Mouse (Mus musculus) neural tube, embryonic 11.5 days (tissue): ENCODE data around the gene Gp9. TPM values are rescaled to one million over a fixed set of nuclear protein-coding genes. Genes with fewer than 3 reads are reported as not detected.

Source experiments
- ATAC-seq: fragments of 200-750 bp; cut with Nextera tagmentation; 2 replicates; pipeline ENCODE4 v1.8.0; 2017; ENCODE audit warnings: moderate number of reproducible peaks, mild to moderate bottlenecking, moderate TSS enrichment, moderate library complexity; ENCODE audit not compliant: insufficient read depth, low FRiP score, low TSS enrichment
- DNase-seq: peaks from one replicate; pipeline ENCODE4 v3.0.0-alpha.2; 2015; ENCODE audit warnings: low spot score
- H3K27ac ChIP-seq: fragments of 300-500 bp; sonication (generic); 2 replicates; pipeline ENCODE4 v1.5.1; 2014; ENCODE audit warnings: low read depth, mild to moderate bottlenecking, low read length
- H3K27me3 ChIP-seq: fragments of 300-500 bp; sonication (generic); 2 replicates; pipeline ENCODE4 v1.6.1; 2014; ENCODE audit warnings: mild to moderate bottlenecking, low read length, mixed read lengths; ENCODE audit not compliant: control insufficient read depth, insufficient read depth
- H3K36me3 ChIP-seq: fragments of 300-500 bp; sonication (generic); 2 replicates; pipeline ENCODE4 v1.6.1; 2014; ENCODE audit warnings: mild to moderate bottlenecking, low read length, moderate library complexity, mixed read lengths; ENCODE audit not compliant: control insufficient read depth, insufficient read depth
- H3K4me1 ChIP-seq: fragments of 300-500 bp; sonication (generic); 2 replicates; pipeline ENCODE4 v1.6.1; 2014; ENCODE audit warnings: low read length, mixed read lengths; ENCODE audit not compliant: control insufficient read depth, insufficient read depth
- H3K4me2 ChIP-seq: fragments of 300-500 bp; sonication (generic); 2 replicates; pipeline ENCODE4 v1.6.1; 2014; ENCODE audit warnings: low read depth, mild to moderate bottlenecking, moderate library complexity
- H3K4me3 ChIP-seq: fragments of 300-500 bp; sonication (generic); 2 replicates; pipeline ENCODE4 v1.5.1; 2014; ENCODE audit warnings: low read depth, low read length
- H3K9ac ChIP-seq: fragments of 300-500 bp; sonication (generic); 2 replicates; pipeline ENCODE4 v1.6.1; 2014; ENCODE audit warnings: mild to moderate bottlenecking, low read length
- H3K9me3 ChIP-seq: fragments of 300-500 bp; sonication (generic); 2 replicates; pipeline ENCODE4 v1.6.1; 2016; ENCODE audit warnings: low read length; ENCODE audit not compliant: control insufficient read depth
- WGBS: fragments of 180-500 bp; shearing (Covaris S2); extraction: QIAGEN DNeasy Blood & Tissue Kit; methylation state at CpG from one replicate; pipeline ENCODE4 v1.1.7; 2014; 5-methylcytosine and 5-hydroxymethylcytosine counted together
- polyA plus RNA-seq: library from polyadenylated mRNA; unstranded; fragments of >200 nt; fragmentation: Nextera tagmentation; extraction: Ambion mirVana; gene quantifications from 2 replicates; pipeline ENCODE4 v1.2.1, GENCODE M21; 2014

Gp9 gene
- 2.6 and 4.3 TPM in 2 replicates for polyA plus RNA-seq

- H3K9ac ChIP-seq, result no peak within 1 kb of the TSS
- H3K4me2 ChIP-seq, result no peak within 1 kb of the TSS
- H3K4me1 ChIP-seq, result no peaks in the 10 kb centered on the region
- no peaks in the 10 kb centered on the region for H3K9me3 ChIP-seq
- no peaks in the 10 kb centered on the region for H3K27me3 ChIP-seq
- ATAC-seq (no peak), DNase-seq (no peak)
- no peaks in the 10 kb centered on the region for H3K36me3 ChIP-seq
- WGBS, result 88% methylated on average over 2 of the region's 2 CpGs
- no peak within 1 kb of the TSS for H3K4me3 ChIP-seq
- no peak within 1 kb of the TSS for H3K27ac ChIP-seq
Observed at GRCm38 (mm10) chr6:87777842-87778241, at the start of gene Gp9. TSS of gene Gp9 (plus strand) at chr6:87778072.

GRCm38 (mm10) chr6:87728102-87728501 is 49.8 kb upstream of the Gp9 start:
- DNase-seq, result no peak
- no peaks in the 10 kb centered on the region for H3K9me3 ChIP-seq

GRCm38 (mm10) chr6:87730141-87730540 is 47.7 kb upstream of the Gp9 start:
- Histone ChIP-seq H3K4me3 (peak overlapping the region; percentile 65), H3K4me1 (peaks cover 14% of the 10 kb centered on the region), H3K27ac (peak overlapping the region; percentile 44; the same call in 1 of the 2 replicates), H3K4me2 (peak overlapping the region; percentile 92), H3K36me3 (no peaks in the 10 kb centered on the region), H3K9ac (peak overlapping the region; percentile 81), H3K27me3 (peaks cover 24% of the 10 kb centered on the region), H3K9me3 (no peaks in the 10 kb centered on the region)
- 16% methylated on average over 13 of the region's 13 CpGs for WGBS
- DNase-seq (no peak), ATAC-seq (no peak)

More at GRCm38 (mm10) chr6:87728102-87728501, 49.8 kb upstream of the Gp9 start:
- Histone ChIP-seq H3K9ac (no peak overlapping the region), H3K4me2 (no peak overlapping the region), H3K27me3 (peaks cover 19% of the 10 kb centered on the region), H3K27ac (no peak overlapping the region), H3K4me1 (peaks cover 14% of the 10 kb centered on the region), H3K36me3 (no peaks in the 10 kb centered on the region), H3K4me3 (no peak overlapping the region)
- ATAC-seq, result no peak
- WGBS, result 72% methylated on average over 3 of the region's 3 CpGs

- Histone ChIP-seq H3K4me3 (peak within 1 kb of the TSS; percentile 65), H3K4me1 (peaks cover 14% of the 10 kb centered on the region), H3K9ac (peak within 1 kb of the TSS; percentile 81), H3K27ac (peak within 1 kb of the TSS; percentile 44; the same call in 1 of the 2 replicates), H3K36me3 (no peaks in the 10 kb centered on the region), H3K9me3 (no peaks in the 10 kb centered on the region), H3K27me3 (peaks cover 24% of the 10 kb centered on the region), H3K4me2 (peak within 1 kb of the TSS; percentile 92)
- peak; percentile 84 for ATAC-seq
- under 1% methylated on average over 82 of the region's 90 CpGs for WGBS
- DNase-seq, result peak; percentile 76
Observed at GRCm38 (mm10) chr6:87730591-87731462, 47.0 kb upstream of the Gp9 start, which contains the start of gene Efcc1. TSS of gene Efcc1 (plus strand) at chr6:87730869.

- peaks cover 14% of the 10 kb centered on the region for H3K4me1 ChIP-seq
- 3% methylated on average over 19 of the region's 19 CpGs for WGBS
- H3K4me3 ChIP-seq, result peak overlapping the region; percentile 65
- no peak overlapping the region for H3K27ac ChIP-seq
- ATAC-seq, result no peak; the same call in 1 of the 2 replicates
- no peak for DNase-seq
- peaks cover 24% of the 10 kb centered on the region for H3K27me3 ChIP-seq
- H3K36me3 ChIP-seq, result no peaks in the 10 kb centered on the region
- peak overlapping the region; percentile 92 for H3K4me2 ChIP-seq
- H3K9me3 ChIP-seq, result no peaks in the 10 kb centered on the region
- peak overlapping the region; percentile 81 for H3K9ac ChIP-seq
Observed at GRCm38 (mm10) chr6:87731463-87732095, 46.3 kb upstream of the Gp9 start.

- no peak for ATAC-seq
- H3K4me2 ChIP-seq, result peak overlapping the region; percentile 92
- peak overlapping the region; percentile 52 for H3K9ac ChIP-seq
- H3K9me3 ChIP-seq, result no peaks in the 10 kb centered on the region
- no peaks in the 10 kb centered on the region for H3K36me3 ChIP-seq
- H3K27me3 ChIP-seq, result peaks cover 24% of the 10 kb centered on the region
- peak overlapping the region; percentile 65 for H3K4me3 ChIP-seq
- H3K4me1 ChIP-seq, result peaks cover 14% of the 10 kb centered on the region
- no peak for DNase-seq
- WGBS, result 2% methylated on average over 47 of the region's 53 CpGs
- no peak overlapping the region for H3K27ac ChIP-seq
Observed at GRCm38 (mm10) chr6:87732151-87733011, 45.5 kb upstream of the Gp9 start.

GRCm38 (mm10) chr6:87733131-87733930 is 44.5 kb upstream of the Gp9 start:
- Histone ChIP-seq H3K27me3 (peaks cover 24% of the 10 kb centered on the region), H3K27ac (no peak overlapping the region), H3K36me3 (no peaks in the 10 kb centered on the region), H3K4me2 (peak overlapping the region; percentile 92), H3K9ac (no peak overlapping the region), H3K4me1 (peaks cover 20% of the 10 kb centered on the region), H3K9me3 (no peaks in the 10 kb centered on the region), H3K4me3 (peak overlapping the region; percentile 65)
- DNase-seq (no peak), ATAC-seq (no peak)
- 28% methylated on average over 14 of the region's 14 CpGs for WGBS
